Mouse (Mus musculus) R1 (cell line): ENCODE results near the gene Ccpg1.
A peak's percentile ranks its signal among the peaks of the same experiment; 100 is the strongest.

Experiments used
- DNase-seq: peaks from one replicate; pipeline ENCODE4 v3.0.0-alpha.2; 2018; ENCODE audit warnings: low read depth, low spot score

Ccpg1 gene

DNA sequence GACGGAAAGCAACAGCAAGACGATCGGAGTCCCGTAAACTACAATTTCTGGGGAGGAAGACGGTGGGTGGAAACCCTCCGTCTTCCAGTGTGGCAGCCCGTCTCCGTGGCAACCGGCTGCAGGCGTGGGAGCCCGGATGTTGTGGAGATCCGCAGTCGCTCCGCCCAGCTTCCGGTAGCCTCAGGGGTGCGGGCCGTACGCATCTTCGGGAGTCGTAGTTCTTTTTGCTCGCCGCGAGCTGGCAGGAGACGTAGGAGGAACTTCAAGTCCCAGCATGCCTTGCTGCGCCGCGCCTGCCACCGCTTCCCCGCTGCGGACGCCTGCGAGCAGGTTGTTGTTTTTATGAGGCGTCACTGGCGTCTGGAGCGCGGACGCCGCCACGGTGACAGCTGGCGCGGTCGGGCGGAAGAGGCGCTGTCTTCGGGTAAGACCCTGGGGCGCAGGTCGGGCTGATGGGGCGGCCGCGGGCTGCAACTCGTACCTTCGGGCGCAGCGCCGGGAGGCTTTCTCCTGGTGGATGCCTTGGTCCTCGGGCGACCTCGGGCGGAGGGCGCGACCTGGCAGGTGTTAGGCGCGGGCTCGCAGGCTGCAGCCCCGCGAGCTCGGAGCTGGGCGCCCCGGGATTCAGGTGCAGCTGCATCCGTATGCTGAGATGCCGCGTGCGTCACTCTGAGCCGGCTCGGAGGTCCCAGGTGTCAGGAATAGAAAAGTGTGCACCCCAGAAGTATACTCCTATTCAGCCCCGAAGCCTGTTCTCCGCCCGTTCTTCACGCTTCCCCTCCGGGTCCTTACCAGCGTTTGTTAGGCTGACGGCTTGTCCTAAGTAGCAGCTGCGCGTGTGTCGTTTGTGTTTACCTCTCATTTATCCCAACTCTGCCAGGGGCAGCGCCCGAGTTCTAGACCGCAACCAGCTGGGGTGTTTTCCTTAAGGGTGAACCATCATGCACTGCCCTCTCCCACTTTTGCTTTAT, at the start of gene Ccpg1, which contains the start of gene Ccpg1os:
Ccpg1 (plus strand) TSS at position 180 of the 971 bp plus-strand sequence.
Ccpg1os (minus strand) TSS at position 133 of the 971 bp plus-strand sequence.
- peak; percentile 99 for DNase-seq

DNA sequence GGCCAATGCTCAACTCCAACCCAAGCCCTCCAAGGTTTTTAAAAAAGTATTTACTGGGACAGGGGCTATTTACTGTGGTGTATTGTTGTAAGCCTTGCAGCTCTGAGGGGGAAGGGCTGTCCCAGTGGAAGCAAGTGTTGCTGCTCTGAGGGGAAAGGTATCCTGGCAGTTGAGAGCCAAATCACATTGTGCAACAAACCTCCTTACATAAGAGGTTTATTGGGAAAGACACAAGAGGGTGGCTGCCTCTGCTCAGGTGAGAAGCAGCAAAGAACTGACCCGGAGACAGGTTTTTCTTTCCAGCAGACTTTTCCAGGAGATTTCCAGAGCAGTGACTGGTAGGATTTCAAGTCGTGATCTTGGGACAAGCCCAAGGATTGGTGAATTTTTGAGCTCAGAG, 48.9 kb upstream of the Ccpg1 start:
- DNase-seq, result no peak

DNA sequence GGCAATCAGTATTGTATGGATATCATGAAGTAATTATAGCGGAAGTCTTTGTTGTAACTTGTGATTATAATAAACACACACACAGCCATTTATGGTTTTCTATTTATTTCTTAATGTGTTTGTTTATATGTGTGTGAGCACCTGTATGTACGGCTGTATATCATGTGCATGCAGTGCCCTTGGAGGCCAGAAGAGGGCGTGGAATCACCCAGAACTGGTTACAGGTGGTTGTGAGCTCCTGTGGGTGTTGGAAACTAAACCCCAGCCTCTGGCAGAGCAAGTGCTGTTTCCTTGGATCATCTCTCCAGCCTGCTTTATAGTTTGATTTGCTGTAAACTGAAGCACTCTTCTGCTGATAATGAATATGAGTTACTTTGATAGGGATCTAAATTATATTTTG, 41.8 kb upstream of the Ccpg1 start:
- peak; percentile 80 for DNase-seq

DNA sequence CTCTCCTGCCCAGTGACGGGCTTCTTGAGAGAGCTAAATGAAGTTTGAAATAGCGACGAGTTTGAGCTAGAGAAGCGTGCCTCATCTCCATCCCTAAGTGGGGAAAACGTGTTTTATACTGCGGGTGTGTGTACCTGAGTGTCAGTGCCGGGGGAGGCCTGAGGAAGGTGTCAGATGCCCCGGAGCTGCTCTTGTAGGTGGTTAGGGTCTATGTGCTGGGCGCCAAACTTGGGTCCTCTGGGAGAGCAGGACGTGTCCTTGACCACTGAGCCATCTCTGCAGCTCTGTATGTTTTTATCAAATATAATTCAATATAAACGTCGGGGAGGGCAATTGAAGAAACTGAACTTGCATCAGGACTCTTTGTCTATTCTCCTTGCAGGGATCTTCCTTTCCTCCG, 40.9 kb upstream of the Ccpg1 start:
- DNase-seq, result no peak

DNA sequence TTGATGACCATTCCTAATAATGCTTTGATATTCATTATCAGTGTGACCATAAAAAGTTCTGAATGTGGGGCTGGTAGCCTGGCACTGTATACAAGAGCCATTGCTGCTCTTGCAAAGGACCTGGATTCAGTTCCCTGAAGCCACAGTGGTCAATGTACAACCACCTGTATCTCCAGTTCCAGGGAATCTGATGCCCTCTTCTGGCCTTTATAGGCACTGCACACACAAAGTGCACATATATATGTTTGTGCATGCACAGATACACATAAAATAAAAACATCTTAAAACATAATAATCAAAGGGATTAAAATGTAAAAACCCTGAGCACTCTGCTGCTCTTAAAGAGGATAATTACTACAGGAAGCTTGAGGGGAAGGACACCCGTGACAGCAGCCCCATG, 38.2 kb upstream of the Ccpg1 start:
- DNase-seq, result peak; percentile 45

DNA sequence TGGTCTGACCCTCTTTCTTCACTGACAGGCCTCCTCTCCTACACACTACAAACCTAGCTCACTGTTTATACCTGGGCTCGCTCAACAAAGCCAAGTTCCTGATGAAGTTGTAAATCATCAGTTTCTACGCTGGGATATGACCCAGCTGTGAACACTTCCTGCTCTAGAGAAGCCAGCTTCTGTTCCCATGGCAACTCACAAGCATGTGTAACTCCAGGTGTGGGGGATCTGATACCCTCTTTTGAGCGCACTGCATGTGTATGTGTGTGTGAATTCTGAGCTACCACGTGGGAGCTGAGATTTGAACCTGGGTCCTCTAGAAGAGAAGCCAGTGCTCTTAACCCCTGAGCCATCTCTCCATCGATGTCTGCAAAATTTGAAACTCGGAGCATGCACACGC, 35.7 kb upstream of the Ccpg1 start:
- peak; percentile 28 for DNase-seq

DNA sequence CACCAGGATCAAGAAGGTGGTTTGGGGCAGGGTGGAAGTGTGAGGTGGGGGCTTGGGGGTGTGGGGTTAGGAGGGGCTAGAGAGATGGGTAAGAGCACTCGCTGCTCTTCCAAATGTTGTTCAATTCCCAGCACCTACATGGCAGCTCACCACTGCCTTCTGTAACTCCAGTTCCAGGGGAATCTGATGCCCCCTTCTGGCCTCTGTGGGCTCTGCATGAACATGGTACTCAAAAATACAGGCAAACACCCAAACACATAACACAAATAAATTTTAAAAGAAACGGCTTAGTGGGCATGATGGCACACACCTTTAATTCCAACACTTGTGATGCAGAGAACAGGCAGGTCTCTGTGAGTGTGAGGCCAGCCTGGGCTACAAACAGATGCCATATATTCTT, 30.5 kb upstream of the Ccpg1 start:
- peak; percentile 82 for DNase-seq

DNA sequence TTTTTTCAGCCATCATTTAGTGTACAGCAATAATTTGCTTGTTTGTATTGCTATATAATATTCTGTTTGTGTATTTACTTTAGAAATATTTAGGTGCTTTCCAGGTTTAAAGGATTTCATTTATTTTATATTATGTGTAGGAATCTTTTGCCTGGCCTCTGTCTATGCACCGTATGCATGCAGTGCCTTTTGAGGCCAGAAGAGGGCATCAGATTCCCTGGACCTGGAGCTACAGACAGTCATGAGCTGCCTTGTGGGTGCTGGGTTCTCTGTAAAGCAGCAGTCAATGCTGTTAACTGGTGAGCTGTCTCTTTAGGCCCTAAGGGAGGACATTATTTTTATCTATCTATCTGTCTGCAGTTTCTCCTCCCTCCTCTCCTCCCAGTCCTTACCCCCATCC, 29.7 kb upstream of the Ccpg1 start:
- DNase-seq, result peak; percentile 78

DNA sequence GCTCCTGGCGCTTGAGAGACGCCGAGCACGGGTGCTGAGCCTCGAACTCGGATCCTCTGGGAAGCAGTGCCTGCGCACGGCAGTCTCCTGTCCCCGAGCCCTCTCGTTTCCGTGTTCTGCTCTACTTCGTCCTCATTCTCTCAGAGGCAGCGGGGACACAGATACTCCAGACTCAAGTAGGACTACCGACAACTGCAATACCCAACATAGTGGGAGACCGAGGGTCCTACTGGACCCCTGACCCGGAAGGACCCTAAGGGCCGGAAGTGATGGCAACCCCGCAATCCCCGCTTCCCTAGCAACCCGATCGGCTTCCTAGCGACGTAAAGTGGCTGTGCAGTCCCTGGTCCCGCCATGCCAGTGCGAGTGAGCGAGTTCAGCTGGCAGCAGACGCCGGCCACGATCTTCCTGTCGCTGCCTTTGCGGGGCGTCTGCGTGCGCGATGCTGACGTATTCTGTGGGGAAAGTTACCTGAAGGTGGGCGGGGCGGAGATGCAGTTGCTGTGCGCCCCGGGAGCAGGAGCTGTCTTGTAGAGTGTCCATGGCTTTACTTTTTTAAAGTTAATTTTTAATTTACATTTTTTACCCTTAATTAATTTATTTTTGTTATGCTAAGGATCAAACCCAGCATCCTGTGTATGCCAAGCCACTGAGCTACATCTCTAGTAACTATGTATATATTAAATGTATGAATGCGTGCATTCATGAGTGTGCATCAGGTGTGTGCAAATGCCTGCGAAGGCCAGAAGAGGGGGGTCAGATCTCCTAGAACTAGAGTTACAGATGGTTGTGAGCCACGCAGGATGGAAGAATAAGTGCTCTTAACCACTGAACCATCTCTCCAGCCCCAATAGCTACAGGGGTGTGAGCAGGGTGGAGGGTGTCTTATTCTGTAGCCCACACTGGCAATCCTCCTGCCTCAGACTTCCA, 26.4 kb upstream of the Ccpg1 start, which contains the start of the genes Dyx1c1 and Gm44503:
Dyx1c1 (plus strand) TSS at position 265 of the 930 bp plus-strand sequence.
Gm44503 (plus strand) TSS at position 332 of the 930 bp plus-strand sequence.
- DNase-seq, result peak; percentile 88

DNA sequence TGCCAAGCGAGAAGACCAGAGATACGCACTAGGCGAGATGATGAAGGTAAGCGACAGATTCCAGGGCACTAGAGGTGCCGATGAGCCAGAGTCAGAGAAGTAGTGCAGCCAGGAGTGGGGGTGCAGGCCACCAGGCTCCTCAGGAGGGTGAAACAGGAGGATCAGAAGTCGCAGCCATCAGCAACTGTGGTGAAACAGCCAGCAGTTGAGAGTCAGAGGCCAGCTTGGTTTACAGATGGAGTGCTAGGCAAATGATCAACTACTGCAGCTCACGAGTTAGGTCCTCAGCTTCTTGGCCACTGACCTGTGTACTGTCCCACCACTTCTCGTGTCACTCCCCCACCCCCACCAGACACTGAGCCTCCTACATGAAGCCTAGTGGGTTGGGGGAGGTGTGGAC, 23.9 kb upstream of the Ccpg1 start:
- DNase-seq, result no peak

DNA sequence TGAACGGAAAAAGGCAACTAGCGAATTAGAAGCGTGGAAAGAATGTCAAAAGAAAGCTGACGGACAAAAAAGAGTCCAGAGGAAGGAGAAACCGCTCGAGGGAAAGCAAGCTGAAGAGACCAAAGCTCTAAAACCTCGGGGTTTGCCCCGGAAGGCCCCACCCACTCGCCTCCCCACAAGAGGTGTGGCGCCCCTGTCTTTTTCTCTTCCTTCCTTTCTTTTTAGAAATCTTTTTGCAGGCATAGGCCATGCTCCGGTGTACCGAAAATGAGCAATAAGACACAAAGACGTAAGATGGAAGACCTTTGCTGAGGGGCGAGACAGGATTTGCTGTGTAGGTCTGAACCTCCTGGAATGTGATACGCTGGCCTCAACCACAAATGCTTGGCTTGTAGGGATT, 23.3 kb upstream of the Ccpg1 start:
- DNase-seq, result peak; percentile 51

DNA sequence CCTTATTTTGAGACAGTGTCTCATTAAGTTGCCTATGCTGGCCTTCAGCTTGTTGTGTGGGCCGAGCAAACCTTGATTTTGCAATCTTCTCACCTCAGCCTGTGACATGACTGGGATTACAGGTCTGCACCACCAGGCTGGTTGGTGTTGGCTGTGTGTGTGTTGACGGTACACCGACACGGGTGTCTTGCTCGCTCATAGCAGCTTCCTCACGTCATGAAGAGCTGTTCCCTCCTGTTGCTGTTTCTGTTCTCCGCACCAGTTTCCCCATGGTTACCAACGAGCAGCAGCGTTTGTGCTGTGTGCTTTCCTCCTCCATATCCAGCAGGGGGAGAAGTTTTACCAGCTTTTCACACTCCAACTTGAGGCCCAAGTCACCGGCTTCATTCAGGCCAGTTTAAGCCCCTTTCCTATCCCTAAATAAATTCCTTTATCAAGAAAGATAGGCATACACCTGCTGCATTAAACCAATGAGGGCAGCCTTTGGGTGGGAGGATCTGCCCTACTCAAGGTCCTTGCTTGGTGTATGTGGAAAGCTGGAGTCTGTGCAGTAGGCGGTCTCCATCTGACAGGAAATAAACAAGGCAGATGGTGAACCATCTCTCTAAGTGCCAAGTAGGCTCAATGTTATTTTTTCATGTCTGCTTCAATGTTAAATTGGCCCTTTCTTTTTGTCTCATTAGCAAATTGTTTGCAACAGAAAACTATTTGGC, 16.7 kb upstream of the Ccpg1 start:
- peak; percentile 88 for DNase-seq

DNA sequence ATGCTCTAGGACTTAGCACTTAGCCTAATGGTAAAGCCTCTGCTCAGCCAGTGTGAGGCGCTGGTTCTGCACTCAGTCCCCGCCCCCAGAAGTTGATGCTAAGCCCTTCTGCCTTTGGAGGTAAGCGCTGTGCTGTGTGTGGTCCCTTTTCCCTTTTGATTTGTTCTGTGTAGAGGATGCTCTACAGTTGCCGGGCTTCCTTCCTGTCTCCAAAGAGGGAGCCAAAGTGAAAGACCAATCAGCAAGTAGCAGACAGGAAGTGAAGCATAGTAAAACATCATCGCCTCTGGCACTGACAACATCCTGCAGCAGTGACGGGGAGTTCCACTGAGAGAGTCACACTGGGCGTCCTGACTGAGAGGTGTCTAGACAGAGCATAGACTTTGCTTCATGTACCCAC, 15.4 kb upstream of the Ccpg1 start:
- DNase-seq, result peak; percentile 94

DNA sequence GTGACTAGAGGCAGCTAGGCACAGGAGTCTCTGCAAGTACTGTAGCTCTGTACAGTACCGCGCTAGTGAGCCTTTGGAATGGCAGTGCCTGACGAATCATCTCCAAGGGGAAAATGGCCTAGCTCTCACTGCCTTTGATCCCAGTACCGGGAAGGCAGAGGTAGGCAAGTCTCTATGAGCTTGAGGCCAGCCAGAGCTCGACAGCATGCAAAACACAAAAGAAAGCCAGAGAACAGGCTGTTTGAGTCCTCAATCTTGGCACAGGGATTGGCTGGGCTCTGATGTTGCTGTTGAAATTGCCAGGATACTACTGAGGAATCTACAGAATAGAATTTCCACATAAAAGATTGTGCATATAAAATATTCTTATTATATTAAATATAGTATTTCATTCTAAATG, 12.8 kb upstream of the Ccpg1 start:
- no peak for DNase-seq

DNA sequence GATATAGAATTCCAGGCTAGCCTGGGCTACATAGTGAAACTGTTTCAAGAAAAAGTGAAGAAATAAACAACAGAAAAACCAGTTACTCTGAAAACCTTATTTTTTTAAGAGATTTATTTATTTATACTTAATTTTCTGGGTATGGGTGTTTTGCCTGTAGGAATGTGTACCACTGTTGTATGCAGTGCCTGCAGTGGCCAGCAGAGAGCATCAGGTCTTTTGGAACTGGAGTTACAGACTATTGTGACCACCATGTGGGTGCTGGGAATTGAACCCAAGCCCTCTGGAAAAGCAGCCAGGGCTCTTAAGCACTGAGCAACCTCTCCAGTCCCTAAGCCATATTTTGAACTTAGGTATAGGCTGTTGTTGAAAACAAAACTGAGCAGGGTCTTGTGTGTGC, 12.2 kb upstream of the Ccpg1 start:
- DNase-seq, result peak; percentile 55

DNA sequence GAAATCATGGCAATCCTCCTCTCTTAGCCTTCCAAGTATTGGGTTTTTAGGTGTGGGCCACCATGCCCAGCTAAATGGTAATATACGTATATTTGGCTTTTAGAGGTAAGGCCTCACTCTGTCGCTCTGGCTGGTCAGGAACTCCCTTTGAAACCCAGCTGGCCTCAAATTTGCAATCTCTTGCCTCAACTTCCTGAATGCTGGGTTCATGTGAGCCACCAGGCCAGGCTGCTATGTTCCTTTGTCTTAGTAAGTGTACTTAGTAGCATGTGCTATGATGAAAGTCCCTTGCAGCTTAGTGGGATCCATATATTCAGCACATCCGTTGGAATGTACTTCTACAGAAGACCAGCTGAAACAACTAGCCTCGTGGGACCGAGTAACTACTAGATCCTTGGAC, 10.5 kb upstream of the Ccpg1 start:
- DNase-seq, result no peak

DNA sequence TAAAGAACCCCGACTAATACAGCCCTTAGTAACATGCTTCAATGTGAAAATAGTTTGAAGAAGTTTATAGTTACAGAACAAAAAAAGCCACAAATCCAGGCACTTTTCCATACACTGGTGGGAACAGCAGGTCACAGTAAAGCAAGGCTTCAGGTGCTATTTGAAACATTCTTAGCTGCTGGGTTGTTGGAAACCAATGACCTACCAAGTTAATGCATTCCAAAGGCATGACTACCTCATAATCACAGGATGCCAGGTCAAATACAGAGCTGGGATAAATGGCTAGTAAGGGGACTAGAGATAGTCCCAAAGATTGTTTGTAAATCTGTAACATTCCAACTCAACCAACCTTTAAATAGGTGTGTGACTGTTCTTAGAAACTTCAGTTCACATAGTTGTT, 10.0 kb upstream of the Ccpg1 start:
- DNase-seq, result no peak

DNA sequence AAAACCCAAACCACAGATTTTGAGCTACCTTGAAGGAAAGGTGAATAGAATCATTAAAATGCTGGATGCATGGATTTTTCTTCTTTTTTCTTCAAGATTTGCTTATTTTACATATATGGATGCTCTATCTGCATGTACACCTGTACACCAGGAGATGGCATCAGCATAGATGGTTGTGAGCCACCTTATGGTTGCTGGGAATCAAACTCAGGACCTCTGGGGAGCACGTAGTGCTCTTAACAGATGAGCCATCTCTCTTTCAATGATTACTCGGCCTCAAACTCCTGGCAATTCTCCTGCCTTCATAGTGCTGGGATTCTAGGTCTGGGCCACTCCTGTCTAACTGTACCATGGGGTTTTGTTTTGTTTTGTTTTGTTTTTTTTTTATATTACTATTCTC, 2.2 kb upstream of the Ccpg1 start:
- DNase-seq, result peak; percentile 37

DNA sequence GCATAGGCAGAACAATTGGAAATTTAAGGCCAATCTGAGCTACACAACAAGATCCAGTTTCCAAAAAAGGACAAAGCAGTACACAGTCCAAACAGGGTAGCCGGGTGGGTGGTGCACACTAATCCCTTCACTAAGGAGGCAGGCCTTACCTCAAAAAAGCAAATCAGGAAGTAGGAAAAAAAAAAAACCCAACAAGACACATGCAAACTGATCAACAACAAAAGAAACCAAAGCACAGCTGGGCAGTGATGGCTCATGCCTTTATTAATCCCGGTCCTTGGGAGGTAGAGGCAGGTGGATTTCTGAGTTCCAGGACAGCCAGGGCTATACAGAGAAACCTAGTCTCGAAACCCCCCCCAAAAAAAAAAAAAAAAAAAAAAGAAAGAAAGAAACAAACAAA, 2.5 kb downstream of the Ccpg1 start:
- DNase-seq, result peak; percentile 44

DNA sequence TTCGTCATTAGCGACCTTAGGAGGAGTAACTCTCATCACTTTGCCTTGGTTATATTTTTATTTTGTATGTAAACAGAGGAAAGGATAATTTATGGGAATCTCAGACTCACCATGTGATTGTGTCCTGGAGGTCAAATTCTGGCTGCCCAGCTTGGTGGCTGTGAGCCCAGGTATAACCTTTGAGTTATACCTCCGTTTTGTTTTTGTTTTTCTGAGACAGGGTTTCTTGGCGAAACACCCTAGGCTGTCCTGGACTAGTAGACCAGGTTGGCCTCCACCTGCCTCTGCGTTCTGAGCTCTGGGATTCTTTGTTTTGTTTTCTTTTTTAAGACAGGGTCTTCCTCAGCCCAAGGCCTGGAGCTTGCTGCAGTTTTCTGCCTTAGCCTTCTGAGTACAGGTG, 3.5 kb downstream of the Ccpg1 start:
- no peak for DNase-seq

DNA sequence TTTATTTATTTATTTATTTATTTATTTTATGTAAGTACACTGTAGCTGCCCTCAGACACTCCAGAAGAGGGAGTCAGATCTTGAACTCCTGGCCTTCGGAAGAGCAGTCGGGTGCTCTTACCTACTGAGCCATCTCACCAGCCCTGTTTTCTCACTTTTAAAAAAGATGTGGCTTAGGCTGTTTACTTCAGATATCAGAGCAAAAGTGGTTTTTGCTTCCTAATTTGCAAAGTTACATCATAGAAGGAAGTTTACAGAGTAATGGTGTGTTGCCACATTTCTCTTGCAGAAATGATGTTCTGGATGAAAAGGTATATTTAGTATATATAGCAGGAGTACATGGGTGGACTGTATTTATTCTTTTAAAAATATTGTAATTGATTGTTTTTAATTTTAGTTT, 6.2 kb downstream of the Ccpg1 start:
- DNase-seq, result no peak
